Mouse (Mus musculus): ENCODE measurements around the gene Lrig1.

DNA sequence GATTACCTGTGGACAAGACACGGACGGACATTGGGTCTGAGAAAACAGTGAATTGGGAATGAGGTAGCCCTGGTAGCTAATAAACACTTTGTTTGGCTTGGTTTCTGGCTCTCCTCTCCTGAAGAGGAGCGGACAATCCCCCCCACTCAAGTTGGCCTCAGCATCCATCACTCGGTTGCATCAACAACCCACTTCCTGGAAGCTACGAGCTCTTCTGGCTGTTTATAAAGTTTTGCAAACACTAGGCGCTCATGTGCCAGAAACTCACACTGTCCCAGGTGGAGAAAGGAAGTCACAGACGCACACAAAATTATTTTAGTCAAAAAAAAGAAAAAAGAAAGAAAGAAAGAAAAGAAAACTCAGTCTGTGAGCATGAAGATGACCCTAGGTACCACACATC, 9.7 kb downstream of the Lrig1 start:
- TF ChIP-seq POLR2A (IDR thresholded peaks at IDR 0.05; ENCODE audit: low read depth, low read length) (no peak), CTCF (IDR thresholded peaks at IDR 0.05; ENCODE audit: borderline replicate concordance, insufficient read depth, low read length) (no peak)
